In genomic region chr4:132960864-132961639, GRCm38 (mm10) we compare ENCODE assay signal across 8 mouse cellular contexts. TPM values are rescaled to one million over a fixed set of nuclear protein-coding genes. Genes with fewer than 3 reads are reported as not detected.
A peak's percentile ranks its signal among the peaks of the same experiment; 100 is the strongest.
DNase-seq lines count a peak whose midpoint lies in the region; ATAC-seq and TF ChIP-seq lines count a peak whose summit lies in the region.

No protein-coding gene starts in this region.

- peaks cover 25% of the 10 kb centered on the region for H3K4me1 ChIP-seq in liver, adult 2 months (ENCODE audit: control insufficient read depth, insufficient read depth, low read length)
- H3K4me1 ChIP-seq in brown adipose tissue, adult 24 weeks (ENCODE audit: control insufficient read depth, insufficient read depth, insufficient read length, low read length), result peaks cover 40% of the 10 kb centered on the region

- H3K79me2 ChIP-seq in liver, adult 2 months (ENCODE audit: control insufficient read depth, insufficient read depth, low read length), result no peaks in the 10 kb centered on the region

- H3K4me3 ChIP-seq in liver, adult 2 months (ENCODE audit: insufficient read depth, low read depth, low read length), result no peak overlapping the region
- no peak overlapping the region for H3K4me3 ChIP-seq in brown adipose tissue, adult 24 weeks (ENCODE audit: insufficient read depth, low read depth, low read length)

- TF ChIP-seq CTCF in liver, adult 2 months (IDR thresholded peaks at IDR 0.05; ENCODE audit: low read depth, low read length), result no peak

- peak; percentile 68 for DNase-seq in liver, adult 2 months (ENCODE audit: extremely low read depth, low read depth, low spot score)
- DNase-seq in liver, result no peak
- no peak for DNase-seq in cerebellum, adult 9-11 months
- DNase-seq in embryo, embryonic 11 days, result no peak

- peak overlapping the region; percentile 71 for H3K27ac ChIP-seq in liver, adult 2 months (replicated peaks; ENCODE audit: insufficient read depth, low read depth, low read length)
- peak overlapping the region; percentile 96 for H3K27ac ChIP-seq in brown adipose tissue, adult 24 weeks (replicated peaks; ENCODE audit: low read depth, low read length)

- H3K9ac ChIP-seq in liver, adult 2 months (ENCODE audit: low read depth, low read length), result 0 out of 2 replicates have a peak overlapping the region, but pooled peaks have one; percentile 10

- H3K36me3 ChIP-seq in liver, adult 2 months (ENCODE audit: control insufficient read depth, insufficient read depth, low read length), result no peaks in the 10 kb centered on the region

- ATAC-seq in hematopoietic stem cell, adult 5-6 weeks (replicated peaks in 1 of 2; ENCODE audit: insufficient read depth in 1 of 2, low FRiP score in 2 of 2, low TSS enrichment in 1 of 2, low read depth in 1 of 2, poor library complexity in 2 of 2, severe bottlenecking in 2 of 2), result peak; percentile 36 to 40; a peak in 2 of 4 replicates
- peak; percentile 20; the same call in 1 of the 2 replicates for ATAC-seq in megakaryocyte, adult 5-6 weeks (ENCODE audit: poor library complexity, severe bottlenecking)
- ATAC-seq in erythroblast, adult 5-6 weeks (replicated peaks; ENCODE audit: low FRiP score, poor library complexity, severe bottlenecking), result no peak

- TF ChIP-seq POLR2A in liver, adult 2 months (IDR thresholded peaks at IDR 0.05; ENCODE audit: extremely low read depth, insufficient read depth, low read length), result no peak

- 39% methylated on average over 13 of the region's 13 CpGs for WGBS in liver, adult 2 months

- no peaks in the 10 kb centered on the region for H3K27me3 ChIP-seq in liver, adult 2 months (ENCODE audit: control insufficient read depth, insufficient read depth, low read length)

RNA-seq across cellular contexts. Expression of gene Fgr, which starts 12.8 kb away (rescaled TPM):
- total RNA-seq in liver, adult 2 months (2014; rRNA removed), result 1.2 and 1.3 TPM in 2 replicates
- 0.86 and 1.6 TPM in 2 replicates for polyA plus RNA-seq in liver, adult 2 months (2012; rRNA removed)
- polyA plus RNA-seq in brown adipose tissue, adult 24 weeks (2012; ENCODE audit: insufficient read depth, insufficient read length, missing spikeins), result 0.55 TPM in 1 of 2 replicates, not detected in the other
- 5.2 and 8.8 TPM in 2 replicates for total RNA-seq in hematopoietic stem cell, adult 5-6 weeks (2017)
- 108 and 116 TPM in 2 replicates for total RNA-seq in megakaryocyte, adult 5-6 weeks (2015)
- total RNA-seq in megakaryocyte, adult 5-6 weeks (2017), result 111 and 112 TPM in 2 replicates
- total RNA-seq in erythroblast, adult 5-6 weeks (2015; ENCODE audit: low replicate concordance), result 12.1 and 21.5 TPM in 2 replicates
- total RNA-seq in erythroblast, adult 5-6 weeks (2017; ENCODE audit: low replicate concordance), result 13.4 and 18.7 TPM in 2 replicates

RNA-seq across cellular contexts. Expression of gene Fam76a, which starts 38.7 kb away (rescaled TPM):
- total RNA-seq in liver, adult 2 months (2014; rRNA removed), result 11.3 and 11.6 TPM in 2 replicates
- 4.9 and 5.8 TPM in 2 replicates for polyA plus RNA-seq in liver, adult 2 months (2012; rRNA removed)
- polyA plus RNA-seq in brown adipose tissue, adult 24 weeks (2012; ENCODE audit: insufficient read depth, insufficient read length, missing spikeins), result 15.7 and 17.8 TPM in 2 replicates
- total RNA-seq in hematopoietic stem cell, adult 5-6 weeks (2017), result 24.4 and 25.1 TPM in 2 replicates
- 21.2 and 21.5 TPM in 2 replicates for total RNA-seq in megakaryocyte, adult 5-6 weeks (2015)
- total RNA-seq in megakaryocyte, adult 5-6 weeks (2017), result 43.2 and 66.3 TPM in 2 replicates
- 26.5 and 39.9 TPM in 2 replicates for total RNA-seq in erythroblast, adult 5-6 weeks (2015; ENCODE audit: low replicate concordance)
- 47.6 and 53.9 TPM in 2 replicates for total RNA-seq in erythroblast, adult 5-6 weeks (2017; ENCODE audit: low replicate concordance)

RNA-seq across cellular contexts. Expression of gene Ahdc1, which starts 50.0 kb away (rescaled TPM):
- total RNA-seq in liver, adult 2 months (2014; rRNA removed), result 2.4 and 4.1 TPM in 2 replicates
- 8.7 and 8.8 TPM in 2 replicates for polyA plus RNA-seq in liver, adult 2 months (2012; rRNA removed)
- polyA plus RNA-seq in brown adipose tissue, adult 24 weeks (2012; ENCODE audit: insufficient read depth, insufficient read length, missing spikeins), result 16.4 and 26.1 TPM in 2 replicates
- total RNA-seq in hematopoietic stem cell, adult 5-6 weeks (2017), result 7.2 and 9.8 TPM in 2 replicates
- total RNA-seq in megakaryocyte, adult 5-6 weeks (2015), result 3.0 and 4.4 TPM in 2 replicates
- total RNA-seq in megakaryocyte, adult 5-6 weeks (2017), result 0.77 and 3.6 TPM in 2 replicates
- total RNA-seq in erythroblast, adult 5-6 weeks (2015; ENCODE audit: low replicate concordance), result 1.2 and 10.2 TPM in 2 replicates
- total RNA-seq in erythroblast, adult 5-6 weeks (2017; ENCODE audit: low replicate concordance), result 0.17 and 4.2 TPM in 2 replicates

Comparison
In these comparisons a context has a peak if more than half of its experiments do, and no peak if none do; other contexts are left out.
1. RNA of gene Fgr, which starts 12.8 kb away (total RNA-seq): 108 to 116 TPM in megakaryocyte, adult 5-6 weeks; 12.1 to 21.5 TPM in erythroblast, adult 5-6 weeks, 5.2 to 8.8 TPM in hematopoietic stem cell, adult 5-6 weeks and 1.2 to 1.3 TPM in liver, adult 2 months; every median in the first group is over 4 times any median in the second.